Mouse (Mus musculus) layer of hippocampus, postnatal 36 days (tissue): ENCODE data around the gene Nudt15. TPM values are rescaled to one million over a fixed set of nuclear protein-coding genes. Genes with fewer than 3 reads are reported as not detected.

ENCODE experiments used
- DNase-seq, 2 experiments: peaks; one replicate each; pipeline ENCODE4 v3.0.0; 2022
- total RNA-seq, 2 experiments: library from RNA; stranded (reverse); gene quantifications; 2 replicates each; pipeline ENCODE4 v1.2.3; 2021

Gene Nudt15
- total RNA-seq, 2 experiments from 2014 or later = 5.6 to 6.0 TPM

DNA sequence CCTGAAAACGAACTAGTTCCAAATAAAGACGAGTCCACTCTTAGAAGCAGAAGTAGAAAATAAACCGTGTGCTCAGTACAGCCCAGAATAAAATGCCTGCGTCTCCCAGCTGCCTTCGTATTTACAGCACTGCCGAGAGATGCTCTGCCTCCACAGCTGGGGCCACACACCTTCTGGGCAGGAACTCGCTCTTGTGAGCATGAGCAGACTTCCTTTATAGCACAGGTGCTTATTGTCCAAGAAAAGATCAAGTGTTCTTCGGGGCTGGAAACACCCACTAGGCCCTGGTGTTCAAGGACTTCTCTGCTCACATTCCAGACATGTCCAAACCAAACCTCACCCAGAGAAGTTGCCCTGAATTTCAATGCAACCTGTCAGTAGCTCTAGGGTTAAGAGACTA, 77.4 kb downstream of the Nudt15 start:
- no peak for DNase-seq

- DNase-seq = peak; percentile 71 to 82
Measured at GRCm38 (mm10) chr14:73469506-73469905, 78.5 kb downstream of the Nudt15 start.

Other genes with a start within 250 kb of the Nudt15 start
- 10 to 100 TPM; 39.2 to 43.2 TPM for gene Rb1, start 222.4 kb downstream of the Nudt15 start, total RNA-seq
- 1,000 to 10,000 TPM in 1 of 2 experiments, 100 to 1,000 TPM in 1; 984 to 1,028 TPM for gene Itm2b, start 163.0 kb downstream of the Nudt15 start, total RNA-seq
- 10 to 100 TPM; 30.0 to 31.6 TPM for gene Med4, start 38.2 kb downstream of the Nudt15 start, total RNA-seq
- 100 to 1,000 TPM; 153 to 167 TPM for gene Sucla2, start 22.9 kb downstream of the Nudt15 start, total RNA-seq
- gene Gm21750, start 113.0 kb upstream of the Nudt15 start, total RNA-seq = not detected